Mouse (Mus musculus) brain, adult 2 months (tissue): Measurements from ENCODE around the gene Phkb.

Experiments used
- DNase-seq: peaks from one replicate; pipeline ENCODE4 v3.0.0; 2011; ENCODE audit warnings: low read depth, low spot score

Phkb gene

DNA sequence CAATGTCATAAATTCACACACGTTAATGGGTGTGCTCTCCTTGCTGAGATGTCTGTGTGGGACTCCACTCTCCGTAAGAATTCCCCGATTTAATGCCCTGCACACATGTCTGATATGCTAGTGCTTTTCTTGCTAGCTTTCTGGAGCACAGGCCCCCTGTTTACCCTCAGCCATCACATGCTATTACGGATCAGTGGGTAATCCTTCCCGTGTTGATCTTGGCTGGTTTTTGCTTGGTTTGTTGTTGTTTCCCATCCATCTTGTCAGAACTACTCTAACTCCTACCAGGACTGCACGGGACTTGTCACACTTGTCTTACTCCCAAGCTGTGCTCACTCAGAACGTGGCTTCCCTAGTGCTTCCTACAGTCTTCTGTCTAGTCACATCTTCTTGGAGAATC is 96.6 kb downstream of the Phkb start:
- no peak for DNase-seq

GRCm38 (mm10) chr8:85944820-85945219 is 104.1 kb downstream of the Phkb start:
- no peak for DNase-seq

- no peak for DNase-seq
Observed at GRCm38 (mm10) chr8:85958391-85958790, 117.6 kb downstream of the Phkb start.

GRCm38 (mm10) chr8:85959880-85960279 is 119.1 kb downstream of the Phkb start:
- no peak for DNase-seq

GRCm38 (mm10) chr8:85977588-85978077 is 136.9 kb downstream of the Phkb start:
- DNase-seq = no peak

GRCm38 (mm10) chr8:85992911-85993310 is 152.2 kb downstream of the Phkb start:
- DNase-seq = no peak

GRCm38 (mm10) chr8:85993661-85994060 is 152.9 kb downstream of the Phkb start:
- DNase-seq = no peak

DNA sequence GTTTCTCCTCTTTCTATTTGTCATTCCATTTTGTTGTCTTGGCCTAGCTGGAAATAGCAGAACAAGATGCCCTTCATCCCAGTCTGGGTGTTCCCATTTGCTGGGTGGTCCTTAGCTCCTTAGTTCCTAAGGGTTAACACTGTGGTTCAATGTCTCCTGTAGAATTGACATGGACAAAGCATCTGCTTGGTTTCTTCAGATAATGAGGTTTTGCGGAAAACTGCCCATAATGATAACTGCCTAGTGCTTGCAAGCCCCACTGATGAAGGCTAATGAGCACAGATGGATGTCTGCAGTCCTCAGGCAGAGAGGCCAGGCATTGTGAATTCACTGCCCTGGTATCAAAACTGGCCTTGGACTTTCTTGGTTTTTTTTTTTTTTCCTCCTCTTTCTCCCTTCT is 155.2 kb downstream of the Phkb start:
- no peak for DNase-seq

DNA sequence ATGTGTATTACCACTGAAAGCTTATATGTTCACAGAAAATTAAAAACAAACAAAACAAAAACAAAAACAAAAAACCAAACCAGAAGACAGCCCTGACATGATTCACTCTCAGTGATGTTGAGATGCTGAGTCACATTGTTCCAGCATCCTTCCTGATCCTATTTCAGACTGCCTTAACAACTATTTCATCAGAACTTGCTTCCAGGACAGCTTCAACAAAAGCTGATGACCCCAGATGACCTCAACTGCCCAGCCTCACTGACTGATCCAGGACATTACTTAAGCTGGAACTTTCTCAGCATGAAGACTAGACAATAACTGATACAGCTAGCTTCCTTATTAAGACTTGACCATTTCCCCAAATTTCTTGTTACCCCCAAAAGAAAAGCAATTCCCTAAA is 165.7 kb downstream of the Phkb start:
- no peak for DNase-seq

- peak; percentile 37 for DNase-seq
Observed at GRCm38 (mm10) chr8:86016806-86017205, 176.0 kb downstream of the Phkb start.

GRCm38 (mm10) chr8:86028646-86029312 is 188.0 kb downstream of the Phkb start:
- peak; percentile 95 for DNase-seq

GRCm38 (mm10) chr8:86029451-86029850 is 188.7 kb downstream of the Phkb start:
- peak; percentile 28 for DNase-seq

GRCm38 (mm10) chr8:86034662-86035365 is 194.1 kb downstream of the Phkb start:
- no peak for DNase-seq

DNA sequence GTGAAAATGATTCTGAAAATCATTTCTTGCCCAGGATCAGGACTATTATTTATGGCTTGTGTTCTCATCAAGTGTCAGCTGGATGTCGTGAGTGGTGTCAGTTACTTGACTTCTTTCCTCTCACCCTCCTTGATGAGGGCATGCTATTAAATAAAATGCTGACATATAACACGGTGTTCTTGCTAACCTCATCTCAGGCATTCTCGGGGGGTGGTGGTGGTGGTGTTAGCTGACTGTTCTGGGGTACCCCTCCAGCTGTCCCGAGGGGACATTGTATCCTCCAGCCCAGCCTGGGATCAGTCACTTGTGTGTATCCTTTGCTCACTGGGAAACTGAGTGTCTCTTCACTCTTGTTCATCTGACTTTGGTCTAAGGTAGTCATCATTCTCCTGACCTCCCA is 194.6 kb downstream of the Phkb start:
- DNase-seq = no peak

DNA sequence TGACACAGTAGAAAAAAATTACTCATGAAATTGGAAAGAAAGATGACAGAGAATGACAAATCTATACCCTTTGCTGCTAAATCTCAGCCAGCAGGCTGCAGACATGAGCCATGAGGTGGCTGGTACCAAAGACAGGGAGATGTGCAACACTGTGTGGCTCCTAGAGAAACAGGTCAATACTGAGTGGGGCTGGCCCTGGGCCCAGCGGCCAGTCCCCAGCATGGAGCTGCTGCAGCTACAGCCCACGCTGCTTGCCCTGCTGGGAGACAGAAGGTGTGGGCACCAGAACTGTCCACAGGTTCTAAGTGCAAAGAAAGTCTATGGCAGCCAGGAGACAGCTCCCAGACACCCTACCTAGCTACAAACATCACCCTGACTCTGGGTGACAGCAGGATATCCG is 197.7 kb downstream of the Phkb start:
- DNase-seq = peak; percentile 84

- peak; percentile 45 for DNase-seq
Observed at GRCm38 (mm10) chr8:86042049-86042448, 201.3 kb downstream of the Phkb start.

- DNase-seq = no peak
Observed at GRCm38 (mm10) chr8:86050882-86051281, 210.1 kb downstream of the Phkb start.

GRCm38 (mm10) chr8:86052003-86052402 is 211.2 kb downstream of the Phkb start:
- no peak for DNase-seq

DNA sequence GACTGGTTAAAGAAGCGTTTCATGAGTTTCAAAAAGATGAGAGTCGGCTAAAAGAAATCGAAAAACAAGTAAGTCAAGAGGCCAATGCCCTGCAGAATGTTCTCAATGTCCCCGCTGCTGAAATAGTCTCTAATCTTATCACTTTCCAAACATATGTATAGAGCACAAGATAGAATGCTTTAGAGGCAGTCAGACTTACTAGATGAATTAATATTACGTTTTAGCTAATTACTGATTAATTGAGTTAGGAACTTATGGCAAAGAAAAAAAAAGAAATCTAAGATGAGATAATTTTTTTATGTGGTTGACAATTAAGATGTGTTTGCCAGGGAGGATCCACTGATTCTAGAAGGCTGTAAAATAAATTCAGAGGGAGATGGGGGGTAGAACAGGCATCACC is 217.9 kb downstream of the Phkb start:
- DNase-seq = no peak

DNA sequence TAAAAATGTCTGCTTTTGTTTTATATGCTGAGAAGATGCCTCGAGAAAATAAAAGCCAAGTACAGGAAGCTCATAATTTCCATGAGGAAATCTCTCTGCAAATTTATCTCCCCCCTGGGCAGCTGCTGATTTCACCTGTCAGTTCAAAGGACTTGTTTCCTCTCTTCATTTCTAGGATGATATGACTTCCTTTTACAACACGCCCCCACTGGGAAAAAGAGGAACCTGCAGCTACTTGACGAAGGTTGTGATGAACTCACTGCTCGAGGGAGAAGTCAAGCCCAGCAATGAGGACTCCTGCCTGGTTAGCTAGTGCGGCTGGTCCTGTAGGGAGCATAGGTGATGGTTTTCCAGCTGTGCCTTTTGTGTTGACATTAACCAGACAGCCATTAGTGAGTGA is 218.4 kb downstream of the Phkb start:
- DNase-seq = no peak

DNA sequence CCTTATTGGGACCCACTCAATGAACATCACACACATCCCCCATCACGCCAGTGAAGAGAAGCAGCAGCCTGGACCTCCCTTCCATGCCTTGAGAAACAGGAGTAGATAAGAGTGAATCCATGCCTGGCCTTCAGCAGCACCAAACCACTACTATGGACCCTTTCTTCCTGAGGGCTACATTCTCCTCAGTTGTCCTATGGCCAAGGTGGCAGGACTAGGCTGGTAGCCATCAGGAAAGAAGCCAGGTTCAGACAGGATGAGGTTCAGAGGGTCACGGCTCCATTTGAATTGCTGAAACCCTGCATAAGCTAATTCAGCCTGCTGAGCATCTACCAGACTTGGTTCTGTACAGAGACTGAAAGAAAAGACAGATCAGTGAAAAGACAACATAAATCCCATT is 222.7 kb downstream of the Phkb start:
- DNase-seq = no peak

DNA sequence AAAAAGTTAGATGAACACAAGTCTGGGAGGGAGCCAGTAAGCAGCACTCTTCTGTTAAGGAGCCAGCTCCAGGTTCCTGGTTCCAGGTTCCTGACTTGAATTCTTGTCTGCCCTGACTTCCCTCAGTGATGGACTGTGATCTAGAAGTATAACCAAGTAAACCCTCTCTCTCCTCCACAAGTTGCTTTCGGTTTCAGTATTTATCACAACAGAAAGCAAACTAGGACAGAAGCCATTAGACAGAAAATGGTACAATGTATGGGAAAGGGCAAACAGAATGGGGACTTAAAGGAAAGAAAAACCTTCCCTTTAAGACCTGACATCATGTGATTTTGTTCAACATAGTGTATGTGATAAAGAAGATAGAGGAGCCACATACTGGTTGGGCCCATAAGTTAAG is 238.7 kb downstream of the Phkb start:
- no peak for DNase-seq

DNA sequence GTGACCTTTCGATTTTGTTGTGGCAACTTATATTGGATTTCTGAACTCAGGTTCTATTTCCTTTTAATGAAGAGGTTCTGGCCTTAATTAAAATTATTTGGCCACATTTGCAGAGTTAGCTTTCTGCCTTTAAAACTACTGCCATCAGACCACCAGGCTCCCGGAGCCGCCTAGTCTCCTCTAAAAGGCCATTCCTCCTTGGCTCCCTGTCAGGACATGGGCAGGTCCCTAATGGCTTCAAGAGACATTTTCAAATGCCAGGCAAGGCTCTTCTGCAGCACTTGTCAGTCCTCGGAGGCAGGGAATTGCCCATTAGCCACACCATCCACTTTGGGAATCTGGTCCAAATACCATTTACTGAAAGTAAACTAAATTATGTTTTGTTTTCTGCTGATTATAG is 242.6 kb downstream of the Phkb start:
- DNase-seq = no peak
